Mouse (Mus musculus): ENCODE measurements around the gene Zbtb43. TPM values are rescaled to one million over a fixed set of nuclear protein-coding genes. Genes with fewer than 3 reads are reported as not detected.

Gene Zbtb43
- polyA plus RNA-seq, 1 experiment from 2014 or later: 12.9 TPM

GRCm38 (mm10) chr2:33465966-33466365 is 2.4 kb downstream of the Zbtb43 start:
- peaks cover 35% of the 10 kb centered on the region for H3K36me3 ChIP-seq (ENCODE audit: inconsistent target)
- H3K79me2 ChIP-seq (ENCODE audit: inconsistent target): peaks cover 71% of the 10 kb centered on the region
- WGBS (ENCODE audit: missing documents): 66% methylated on average over 4 of the region's 4 CpGs
- no peak overlapping the region for H3K27ac ChIP-seq
- H3K4me3 ChIP-seq (ENCODE audit: inconsistent target): no peak overlapping the region

- Histone ChIP-seq H3K79me2 (ENCODE audit: inconsistent target) (peaks cover 78% of the 10 kb centered on the region), H3K27ac (no peak overlapping the region), H3K36me3 (ENCODE audit: inconsistent target) (peaks cover 42% of the 10 kb centered on the region), H3K4me3 (ENCODE audit: inconsistent target) (no peak overlapping the region)
- 89% methylated on average over 5 of the region's 5 CpGs for WGBS (ENCODE audit: missing documents)
Observed at GRCm38 (mm10) chr2:33465215-33465614, 3.1 kb downstream of the Zbtb43 start.

GRCm38 (mm10) chr2:33462066-33462465 is 6.3 kb downstream of the Zbtb43 start:
- 93% methylated on average over 7 of the region's 7 CpGs for WGBS (ENCODE audit: missing documents)
- Histone ChIP-seq H3K36me3 (ENCODE audit: inconsistent target) (peaks cover 54% of the 10 kb centered on the region), H3K4me3 (ENCODE audit: inconsistent target) (no peak overlapping the region), H3K27ac (no peak overlapping the region), H3K79me2 (ENCODE audit: inconsistent target) (peaks cover 98% of the 10 kb centered on the region)

- H3K79me2 ChIP-seq (ENCODE audit: inconsistent target): peaks cover 97% of the 10 kb centered on the region
- WGBS (ENCODE audit: missing documents): 100% methylated on average over 1 of the region's 1 CpGs
- H3K4me3 ChIP-seq (ENCODE audit: inconsistent target): no peak overlapping the region
- H3K27ac ChIP-seq: no peak overlapping the region
- peaks cover 54% of the 10 kb centered on the region for H3K36me3 ChIP-seq (ENCODE audit: inconsistent target)
Observed at GRCm38 (mm10) chr2:33461066-33461465, 7.3 kb downstream of the Zbtb43 start.

- no peak overlapping the region for H3K4me3 ChIP-seq (ENCODE audit: inconsistent target)
- no peak overlapping the region for H3K27ac ChIP-seq
- H3K79me2 ChIP-seq (ENCODE audit: inconsistent target): peaks cover 89% of the 10 kb centered on the region
- H3K36me3 ChIP-seq (ENCODE audit: inconsistent target): peaks cover 56% of the 10 kb centered on the region
- WGBS (ENCODE audit: missing documents): 89% methylated on average over 4 of the region's 4 CpGs
Observed at GRCm38 (mm10) chr2:33459660-33460059, 8.7 kb downstream of the Zbtb43 start.

- Histone ChIP-seq H3K79me2 (ENCODE audit: inconsistent target) (peaks cover 80% of the 10 kb centered on the region; the same call in 1 of the 2 replicates), H3K4me3 (ENCODE audit: inconsistent target) (no peak overlapping the region), H3K27ac (no peak overlapping the region), H3K36me3 (ENCODE audit: inconsistent target) (peaks cover 50% of the 10 kb centered on the region; the same call in 1 of the 2 replicates)
- 87% methylated on average over 3 of the region's 3 CpGs for WGBS (ENCODE audit: missing documents)
Observed at GRCm38 (mm10) chr2:33456696-33457095, 11.7 kb downstream of the Zbtb43 start.

GRCm38 (mm10) chr2:33456242-33456641 is 12.1 kb downstream of the Zbtb43 start:
- WGBS (ENCODE audit: missing documents): 90% methylated on average over 5 of the region's 5 CpGs
- Histone ChIP-seq H3K4me3 (ENCODE audit: inconsistent target) (no peak overlapping the region), H3K36me3 (ENCODE audit: inconsistent target) (peaks cover 49% of the 10 kb centered on the region; the same call in 1 of the 2 replicates), H3K27ac (no peak overlapping the region), H3K79me2 (ENCODE audit: inconsistent target) (peaks cover 80% of the 10 kb centered on the region; the same call in 1 of the 2 replicates)

- H3K27ac ChIP-seq: no peak overlapping the region
Observed at GRCm38 (mm10) chr2:33455350-33455749, 13.0 kb downstream of the Zbtb43 start.

GRCm38 (mm10) chr2:33454816-33455215 is 13.5 kb downstream of the Zbtb43 start:
- no peak overlapping the region for H3K27ac ChIP-seq
- peaks cover 74% of the 10 kb centered on the region; the same call in 1 of the 2 replicates for H3K79me2 ChIP-seq (ENCODE audit: inconsistent target)
- 94% methylated on average over 8 of the region's 8 CpGs for WGBS (ENCODE audit: missing documents)
- peaks cover 50% of the 10 kb centered on the region; the same call in 1 of the 2 replicates for H3K36me3 ChIP-seq (ENCODE audit: inconsistent target)
- H3K4me3 ChIP-seq (ENCODE audit: inconsistent target): no peak overlapping the region

More at GRCm38 (mm10) chr2:33455350-33455749, 13.0 kb downstream of the Zbtb43 start:
- Histone ChIP-seq H3K36me3 (ENCODE audit: inconsistent target) (peaks cover 51% of the 10 kb centered on the region; the same call in 1 of the 2 replicates), H3K79me2 (ENCODE audit: inconsistent target) (peaks cover 79% of the 10 kb centered on the region; the same call in 1 of the 2 replicates), H3K4me3 (ENCODE audit: inconsistent target) (no peak overlapping the region)
- WGBS (ENCODE audit: missing documents): 90% methylated on average over 3 of the region's 3 CpGs

- Histone ChIP-seq H3K79me2 (ENCODE audit: inconsistent target) (peaks cover 63% of the 10 kb centered on the region; the same call in 1 of the 2 replicates), H3K4me3 (ENCODE audit: inconsistent target) (no peak overlapping the region), H3K27ac (no peak overlapping the region), H3K36me3 (ENCODE audit: inconsistent target) (peaks cover 59% of the 10 kb centered on the region; the same call in 1 of the 2 replicates)
- 91% methylated on average over 3 of the region's 3 CpGs for WGBS (ENCODE audit: missing documents)
Observed at GRCm38 (mm10) chr2:33453476-33453875, 14.9 kb downstream of the Zbtb43 start.

GRCm38 (mm10) chr2:33452721-33453120 is 15.6 kb downstream of the Zbtb43 start:
- Histone ChIP-seq H3K27ac (no peak overlapping the region), H3K4me3 (ENCODE audit: inconsistent target) (no peak overlapping the region), H3K36me3 (ENCODE audit: inconsistent target) (peaks cover 56% of the 10 kb centered on the region; the same call in 1 of the 2 replicates), H3K79me2 (ENCODE audit: inconsistent target) (peaks cover 55% of the 10 kb centered on the region; the same call in 1 of the 2 replicates)
- 91% methylated on average over 5 of the region's 5 CpGs for WGBS (ENCODE audit: missing documents)

GRCm38 (mm10) chr2:33452140-33452539 is 16.2 kb downstream of the Zbtb43 start:
- H3K27ac ChIP-seq: no peak overlapping the region
- peaks cover 49% of the 10 kb centered on the region; the same call in 1 of the 2 replicates for H3K79me2 ChIP-seq (ENCODE audit: inconsistent target)
- peaks cover 56% of the 10 kb centered on the region; the same call in 1 of the 2 replicates for H3K36me3 ChIP-seq (ENCODE audit: inconsistent target)
- 61% methylated on average over 4 of the region's 4 CpGs for WGBS (ENCODE audit: missing documents)
- no peak overlapping the region for H3K4me3 ChIP-seq (ENCODE audit: inconsistent target)

GRCm38 (mm10) chr2:33451038-33451978 is 17.1 kb downstream of the Zbtb43 start:
- WGBS (ENCODE audit: missing documents): 90% methylated on average over 11 of the region's 11 CpGs
- H3K36me3 ChIP-seq (ENCODE audit: inconsistent target): peaks cover 56% of the 10 kb centered on the region; the same call in 1 of the 2 replicates

GRCm38 (mm10) chr2:33449119-33449873 is 19.1 kb downstream of the Zbtb43 start:
- peaks cover 33% of the 10 kb centered on the region; the same call in 1 of the 2 replicates for H3K79me2 ChIP-seq (ENCODE audit: inconsistent target)
- H3K27ac ChIP-seq: no peak overlapping the region
- 95% methylated on average over 20 of the region's 22 CpGs for WGBS (ENCODE audit: missing documents)
- peaks cover 47% of the 10 kb centered on the region; the same call in 1 of the 2 replicates for H3K36me3 ChIP-seq (ENCODE audit: inconsistent target)
- H3K4me3 ChIP-seq (ENCODE audit: inconsistent target): no peak overlapping the region

More at GRCm38 (mm10) chr2:33451038-33451978, 17.1 kb downstream of the Zbtb43 start:
- Histone ChIP-seq H3K27ac (no peak overlapping the region), H3K79me2 (ENCODE audit: inconsistent target) (peaks cover 42% of the 10 kb centered on the region; the same call in 1 of the 2 replicates), H3K4me3 (ENCODE audit: inconsistent target) (no peak overlapping the region)
